Mouse (Mus musculus) CH12.LX (cell line): ENCODE results near the gene Olfr694. TPM values are rescaled to one million over a fixed set of nuclear protein-coding genes. Genes with fewer than 3 reads are reported as not detected.
"Not testable (repeated sequence)": the region's sequence is repeated elsewhere in the genome, so short reads cannot be mapped to it uniquely, and the experiment has no call there.

ENCODE experiments used
- DNase-seq: peaks from one replicate; pipeline ENCODE4 v3.0.0-alpha.2; 2013; ENCODE audit errors: extremely low read depth
- H3K27ac ChIP-seq: 2 replicates; pipeline ENCODE4 v1.5.1; 2012; ENCODE audit warnings: low read depth, mild to moderate bottlenecking, control low read depth, moderate library complexity; ENCODE audit not compliant: insufficient read depth
- H3K27me3 ChIP-seq: replicated peaks from 2 replicates; pipeline ENCODE3; 2012; ENCODE audit warnings: inconsistent platforms
- H3K36me3 ChIP-seq, 2 experiments: replicated peaks in 1 of 2; 2 replicates each; pipeline versions ENCODE3 to v1.6.1; 2012; ENCODE audit warnings: inconsistent platforms in 1 of 2, low read length in 1 of 2, mild to moderate bottlenecking in 1 of 2, mixed read lengths in 1 of 2, moderate library complexity in 1 of 2; ENCODE audit not compliant: control insufficient read depth in 1 of 2, insufficient read depth in 1 of 2
- H3K4me1 ChIP-seq, 2 experiments: 2 replicates each; pipeline ENCODE4 v1.6.1; 2012; ENCODE audit warnings: inconsistent platforms in 1 of 2, moderate library complexity in 1 of 2; ENCODE audit not compliant: insufficient read depth in 2 of 2, control insufficient read depth in 1 of 2
- H3K4me2 ChIP-seq: 2 replicates; pipeline ENCODE4 v1.6.1; 2012; ENCODE audit warnings: low read depth, mild to moderate bottlenecking, control low read depth; ENCODE audit not compliant: poor library complexity, insufficient read depth, severe bottlenecking
- H3K4me3 ChIP-seq, 3 experiments: fragments of 150-350 bp in 1 of 3; sonication (generic) in 1 of 3; replicated peaks in 1 of 3; 2 replicates each; pipeline versions ENCODE3 to v1.5.1; 2011 to 2012; ENCODE audit warnings: low read depth in 2 of 3, low read length in 2 of 3, mild to moderate bottlenecking in 2 of 3, moderate library complexity in 2 of 3, control low read depth in 1 of 3, improper control_type of control experiment in 1 of 3, inconsistent platforms in 1 of 3, mixed read lengths in 1 of 3; ENCODE audit not compliant: poor library complexity in 1 of 3
- H3K79me2 ChIP-seq: replicated peaks from 2 replicates; pipeline ENCODE4 v1.6.1; 2012; ENCODE audit warnings: mild to moderate bottlenecking, moderate library complexity; ENCODE audit not compliant: control insufficient read depth, poor library complexity, insufficient read depth, severe bottlenecking; ENCODE audit errors: extremely low read depth
- H3K9ac ChIP-seq: 2 replicates; pipeline ENCODE4 v1.6.1; 2012; ENCODE audit warnings: low read depth, mild to moderate bottlenecking, control low read depth, moderate library complexity; ENCODE audit not compliant: insufficient read depth
- H3K9me3 ChIP-seq: replicated peaks from 2 replicates; pipeline ENCODE3; 2012; ENCODE audit warnings: low read length, inconsistent platforms, mixed read lengths
- CHD1 ChIP-seq: IDR thresholded peaks from 2 replicates; pipeline ENCODE4 v1.6.1; 2012; ENCODE audit warnings: low read depth, low read length, improper control_type of control experiment, inconsistent platforms
- CHD2 ChIP-seq: IDR thresholded peaks from 2 replicates; pipeline ENCODE4 v1.6.1; 2011; ENCODE audit warnings: low read length, improper control_type of control experiment
- E2F4 ChIP-seq: IDR thresholded peaks from 2 replicates; pipeline ENCODE4 v1.6.1; 2011; ENCODE audit warnings: low read depth, low read length, improper control_type of control experiment; ENCODE audit not compliant: insufficient replicate concordance
- ETS1 ChIP-seq: conservative IDR thresholded peaks from 2 replicates; pipeline ENCODE4 v1.6.1; 2012; ENCODE audit warnings: low read depth, mild to moderate bottlenecking, inconsistent platforms, low read length, improper control_type of control experiment, moderate library complexity
- GABPA ChIP-seq: IDR thresholded peaks from 2 replicates; pipeline ENCODE4 v1.6.1; 2012; ENCODE audit warnings: low read depth, low read length, improper control_type of control experiment, inconsistent platforms; ENCODE audit not compliant: insufficient replicate concordance
- JUND ChIP-seq: conservative IDR thresholded peaks from 2 replicates; pipeline ENCODE4 v1.6.1; 2011; ENCODE audit warnings: low read depth, low read length, improper control_type of control experiment
- MAFK ChIP-seq: IDR thresholded peaks from 2 replicates; pipeline ENCODE4 v1.6.1; 2011; ENCODE audit warnings: low read length, improper control_type of control experiment; ENCODE audit not compliant: insufficient replicate concordance
- MAX ChIP-seq: IDR thresholded peaks from 2 replicates; pipeline ENCODE4 v1.6.1; 2011; ENCODE audit warnings: low read length, improper control_type of control experiment
- SIN3A ChIP-seq: IDR thresholded peaks from 2 replicates; pipeline ENCODE4 v1.6.1; 2012; ENCODE audit warnings: low read length, improper control_type of control experiment, inconsistent platforms
- USF2 ChIP-seq: conservative IDR thresholded peaks from 2 replicates; pipeline ENCODE4 v1.6.1; 2011; ENCODE audit warnings: low read depth, low read length, improper control_type of control experiment
- dilution Hi-C: fragments of 300-500 bp; cut with MboI; formaldehyde crosslinking; loops from 2 replicates; pipeline ENCODE4 v1.14.3; 2020; ENCODE audit warnings: low sequenced_read_pairs; ENCODE audit not compliant: extremely low pct_unique_long_range_greater_than_20kb, extremely low pct_ligation_motif_present
- in situ Hi-C: fragments of 300-500 bp; cut with MboI; formaldehyde crosslinking; loops from 3 replicates; pipeline ENCODE4 v1.14.3; 2019; ENCODE audit warnings: low sequenced_read_pairs, low pct_ligation_motif_present, low pct_unique_long_range_greater_than_20kb, mixed read lengths
- polyA plus RNA-seq: library from polyadenylated mRNA; unstranded; fragments of >175 nt; gene quantifications from 2 replicates; pipeline ENCODE4 v1.2.1, GENCODE M21; 2012; ENCODE audit warnings: low read depth; ENCODE audit not compliant: insufficient read length
- total RNA-seq, 2 experiments: library from RNA; depleted of rRNA; stranded (reverse); fragments of 300-350 nt in 1 of 2; fragments of >200 nt in 1 of 2; gene quantifications; 2 replicates each; pipeline ENCODE4 v1.2.3; 2012 to 2014

The Olfr694 gene
- total and polyA plus RNA-seq, 3 experiments, result not detected

DNA sequence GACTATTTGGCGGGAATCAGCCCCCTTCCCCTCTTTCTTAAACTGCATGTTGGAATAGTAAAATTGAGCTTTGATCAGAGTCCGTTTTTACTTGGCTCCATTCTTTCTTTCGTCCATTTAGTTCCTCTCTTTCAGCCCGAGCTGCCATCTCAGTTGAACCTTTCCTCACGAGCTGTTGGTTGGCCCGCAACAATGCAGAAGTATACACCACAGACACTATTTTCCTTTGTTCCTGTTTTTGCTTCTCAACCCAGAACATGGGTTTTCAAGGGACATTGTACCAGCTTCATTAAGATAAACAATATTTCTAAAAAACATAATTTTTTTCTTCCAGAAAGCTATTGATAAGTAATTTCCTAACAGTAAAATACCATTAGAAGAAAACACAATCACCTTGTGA, 19.8 kb upstream of the Olfr694 start:
- H3K27me3 ChIP-seq, result no peaks in the 10 kb centered on the region
- dilution Hi-C loops (no loop called here), in situ Hi-C loops (no loop called here)
- H3K79me2 ChIP-seq, result no peaks in the 10 kb centered on the region
- no peak overlapping the region for H3K9ac ChIP-seq
- TF ChIP-seq GABPA (no peak), USF2 (no peak), MAFK (no peak), JUND (no peak), CHD2 (no peak), ETS1 (no peak), MAX (no peak)
- no peak overlapping the region for H3K27ac ChIP-seq
- DNase-seq, result no peak
- no peaks in the 10 kb centered on the region for H3K9me3 ChIP-seq
- no peak overlapping the region for H3K4me3 ChIP-seq
- no peak overlapping the region for H3K4me2 ChIP-seq
- H3K36me3 ChIP-seq, result no peaks in the 10 kb centered on the region
- no peaks in the 10 kb centered on the region for H3K4me1 ChIP-seq

- H3K36me3 ChIP-seq, H3K79me2 ChIP-seq, dilution Hi-C loops, in situ Hi-C loops, DNase-seq, H3K9me3 ChIP-seq, H3K27ac ChIP-seq, H3K4me3 ChIP-seq, H3K4me2 ChIP-seq, H3K27me3 ChIP-seq, H3K4me1 ChIP-seq, H3K9ac ChIP-seq: not testable (repeated sequence)
Measured at GRCm38 (mm10) chr7:106707705-106708104, 16.1 kb upstream of the Olfr694 start.

DNA sequence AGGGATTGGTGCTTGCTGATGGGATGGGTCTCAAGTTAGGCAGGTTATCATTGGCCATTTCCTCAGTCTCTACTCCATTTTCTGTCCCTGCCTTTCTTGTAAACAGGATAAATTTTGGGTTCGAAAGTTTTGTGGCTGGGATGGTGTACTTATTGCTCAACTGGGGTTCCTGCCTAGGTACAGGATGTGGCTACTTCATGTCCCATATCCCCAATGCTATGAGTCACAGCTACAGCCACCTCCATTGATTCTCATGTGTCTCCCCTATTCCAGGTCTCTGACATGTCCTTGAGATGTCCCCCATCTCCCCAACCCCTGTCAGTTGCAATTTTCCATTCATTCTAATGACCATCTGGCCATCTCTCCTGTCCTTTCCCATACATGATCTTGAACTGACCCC, 5.3 kb upstream of the Olfr694 start:
- H3K79me2 ChIP-seq, result no peaks in the 10 kb centered on the region
- no peak overlapping the region for H3K9ac ChIP-seq
- no peaks in the 10 kb centered on the region for H3K27me3 ChIP-seq
- no peaks in the 10 kb centered on the region for H3K4me1 ChIP-seq
- DNase-seq, result no peak
- H3K27ac ChIP-seq, result no peak overlapping the region
- no peaks in the 10 kb centered on the region for H3K9me3 ChIP-seq
- H3K36me3 ChIP-seq, result no peaks in the 10 kb centered on the region
- H3K4me3 ChIP-seq, result no peak overlapping the region
- no peak for TF ChIP-seq E2F4
- no peak for TF ChIP-seq SIN3A
- TF ChIP-seq CHD1, result no peak
- dilution Hi-C loops, result no loop called here
- H3K4me2 ChIP-seq, result no peak overlapping the region
- in situ Hi-C loops, result no loop called here
